Mouse (Mus musculus) MEL (cell line): ENCODE data around the gene Ccdc47. TPM values are rescaled to one million over a fixed set of nuclear protein-coding genes. Genes with fewer than 3 reads are reported as not detected.
A peak's percentile ranks its signal among the peaks of the same experiment; 100 is the strongest.
"Not testable (repeated sequence)": the region's sequence is repeated elsewhere in the genome, so short reads cannot be mapped to it uniquely, and the experiment has no call there.

ENCODE experiments used
- DNase-seq: peaks from one replicate; pipeline ENCODE4 v3.0.0; 2011; ENCODE audit warnings: low read depth, low spot score
- H3K27ac ChIP-seq: 2 replicates; pipeline ENCODE4 v1.5.1; 2012; ENCODE audit warnings: low read depth, mild to moderate bottlenecking, control low read depth, low read length, moderate library complexity; ENCODE audit not compliant: control insufficient read depth
- H3K27me3 ChIP-seq, 2 experiments: fragments of 150-350 bp in 1 of 2; sonication (generic) in 1 of 2; 2 replicates each; pipeline ENCODE4 v1.6.1; 2012; ENCODE audit warnings: low read length in 2 of 2, mild to moderate bottlenecking in 2 of 2, improper control_type of control experiment in 1 of 2, moderate library complexity in 1 of 2; ENCODE audit not compliant: insufficient read depth in 2 of 2, control insufficient read depth in 1 of 2
- H3K36me3 ChIP-seq, 2 experiments: 2 replicates each; pipeline ENCODE4 v1.6.1; 2012 to 2014; ENCODE audit warnings: low read length in 2 of 2, improper control_type of control experiment in 1 of 2, inconsistent platforms in 1 of 2, mild to moderate bottlenecking in 1 of 2; ENCODE audit not compliant: insufficient read depth in 2 of 2, control insufficient read depth in 1 of 2
- H3K4me1 ChIP-seq, 2 experiments: fragments of 150-350 bp in 1 of 2; sonication (generic) in 1 of 2; 2 replicates each; pipeline ENCODE4 v1.6.1; 2012; ENCODE audit warnings: low read length in 2 of 2, improper control_type of control experiment in 1 of 2, mild to moderate bottlenecking in 1 of 2; ENCODE audit not compliant: insufficient read depth in 2 of 2, control insufficient read depth in 1 of 2
- H3K4me3 ChIP-seq, 2 experiments: fragments of 150-350 bp in 1 of 2; sonication (generic) in 1 of 2; 2 replicates each; pipeline ENCODE4 v1.5.1; 2012; ENCODE audit warnings: low read depth in 2 of 2, low read length in 2 of 2, mild to moderate bottlenecking in 2 of 2, moderate library complexity in 2 of 2, control low read depth in 1 of 2, improper control_type of control experiment in 1 of 2; ENCODE audit not compliant: control insufficient read depth in 1 of 2, insufficient read depth in 1 of 2
- H3K79me2 ChIP-seq: 2 replicates; pipeline ENCODE4 v1.6.1; 2012; ENCODE audit warnings: mild to moderate bottlenecking, low read length, moderate library complexity; ENCODE audit not compliant: control insufficient read depth, poor library complexity, insufficient read depth
- H3K9ac ChIP-seq: 2 replicates; pipeline ENCODE4 v1.6.1; 2012; ENCODE audit warnings: low read depth, mild to moderate bottlenecking, control low read depth, low read length, moderate library complexity; ENCODE audit not compliant: control insufficient read depth, poor library complexity, severe bottlenecking
- H3K9me3 ChIP-seq: fragments of 150-350 bp; sonication (generic); replicated peaks from 2 replicates; pipeline ENCODE4 v1.6.1; 2012; ENCODE audit warnings: mild to moderate bottlenecking, low read length, improper control_type of control experiment, moderate library complexity; ENCODE audit not compliant: insufficient read depth
- CHD1 ChIP-seq: IDR thresholded peaks from 2 replicates; pipeline ENCODE4 v1.6.1; 2012; ENCODE audit warnings: low read depth, mild to moderate bottlenecking, inconsistent platforms, low read length, improper control_type of control experiment
- CHD2 ChIP-seq: IDR thresholded peaks from 2 replicates; pipeline ENCODE4 v1.6.1; 2011; ENCODE audit warnings: low read length, improper control_type of control experiment
- E2F4 ChIP-seq: IDR thresholded peaks from 2 replicates; pipeline ENCODE4 v1.6.1; 2011; ENCODE audit warnings: low read depth, low read length, improper control_type of control experiment, borderline replicate concordance
- ELF1 ChIP-seq: IDR thresholded peaks from 2 replicates; pipeline ENCODE4 v1.6.1; 2014; ENCODE audit warnings: low read depth, mild to moderate bottlenecking, inconsistent platforms, low read length, improper control_type of control experiment, moderate library complexity
- EP300 ChIP-seq, 2 experiments: IDR thresholded peaks; 2 replicates each; pipeline ENCODE4 v1.6.1; 2011; ENCODE audit warnings: improper control_type of control experiment in 2 of 2, low read length in 2 of 2, low read depth in 1 of 2, mild to moderate bottlenecking in 1 of 2
- ETS1 ChIP-seq: IDR thresholded peaks from 2 replicates; pipeline ENCODE4 v1.6.1; 2012; ENCODE audit warnings: low read depth, mild to moderate bottlenecking, inconsistent platforms, low read length, improper control_type of control experiment, moderate library complexity
- GABPA ChIP-seq: IDR thresholded peaks from 2 replicates; pipeline ENCODE4 v1.6.1; 2012; ENCODE audit warnings: low read depth, mild to moderate bottlenecking, inconsistent platforms, low read length, improper control_type of control experiment, moderate library complexity
- GATA1 ChIP-seq: IDR thresholded peaks from 2 replicates; pipeline ENCODE4 v1.6.1; 2011; ENCODE audit warnings: low read depth, low read length, improper control_type of control experiment
- JUND ChIP-seq: IDR thresholded peaks from 2 replicates; pipeline ENCODE4 v1.6.1; 2011; ENCODE audit warnings: low read depth, mild to moderate bottlenecking, improper control_type of control experiment, low read length
- KAT2A ChIP-seq: conservative IDR thresholded peaks from 2 replicates; pipeline ENCODE4 v1.6.1; 2012; ENCODE audit warnings: low read depth, low read length, improper control_type of control experiment, inconsistent platforms
- MYB ChIP-seq: IDR thresholded peaks from 2 replicates; pipeline ENCODE4 v1.6.1; 2011; ENCODE audit warnings: mild to moderate bottlenecking, low read depth, low read length, improper control_type of control experiment
- NRF1 ChIP-seq: IDR thresholded peaks from 2 replicates; pipeline ENCODE4 v1.6.1; 2014; ENCODE audit warnings: low read depth, mild to moderate bottlenecking, inconsistent platforms, low read length, improper control_type of control experiment, moderate library complexity; ENCODE audit not compliant: poor library complexity, insufficient read depth, severe bottlenecking
- POLR2AphosphoS2 ChIP-seq: IDR thresholded peaks from 2 replicates; pipeline ENCODE4 v1.6.1; 2011; ENCODE audit warnings: low read length, improper control_type of control experiment
- SIN3A ChIP-seq: IDR thresholded peaks from 2 replicates; pipeline ENCODE4 v1.6.1; 2012; ENCODE audit warnings: low read length, improper control_type of control experiment, inconsistent platforms
- SMC3 ChIP-seq: IDR thresholded peaks from 2 replicates; pipeline ENCODE4 v1.6.1; 2011; ENCODE audit warnings: low read depth, low read length, improper control_type of control experiment
- TAL1 ChIP-seq: IDR thresholded peaks from 2 replicates; pipeline ENCODE4 v1.6.1; 2012; ENCODE audit warnings: mild to moderate bottlenecking, inconsistent platforms, low read length, moderate library complexity, mixed read lengths
- TCF12 ChIP-seq: IDR thresholded peaks from 2 replicates; pipeline ENCODE4 v1.6.1; 2014; ENCODE audit warnings: low read depth, mild to moderate bottlenecking, inconsistent platforms, low read length, improper control_type of control experiment, moderate library complexity
- USF1 ChIP-seq: IDR thresholded peaks from 2 replicates; pipeline ENCODE4 v1.6.1; 2014; ENCODE audit warnings: low read depth, mild to moderate bottlenecking, inconsistent platforms, low read length, improper control_type of control experiment, moderate library complexity
- ZC3H11A ChIP-seq: IDR thresholded peaks from 2 replicates; pipeline ENCODE4 v1.6.1; 2012; ENCODE audit warnings: low read depth, mild to moderate bottlenecking, inconsistent platforms, low read length, improper control_type of control experiment
- ZMIZ1 ChIP-seq: IDR thresholded peaks from 2 replicates; pipeline ENCODE4 v1.6.1; 2012; ENCODE audit warnings: low read depth, mild to moderate bottlenecking, inconsistent platforms, low read length, improper control_type of control experiment, moderate library complexity
- polyA plus RNA-seq, 2 experiments: library from polyadenylated mRNA; stranded (reverse) in 1 of 2; unstranded in 1 of 2; fragments of >175 nt in 1 of 2; fragments of >200 nt in 1 of 2; gene quantifications; 2 replicates each; pipeline versions ENCODE4 v1.2.1 to v1.2.4; 2012; ENCODE audit warnings: low replicate concordance in 2 of 2, low read depth in 1 of 2; ENCODE audit not compliant: insufficient read length in 2 of 2, insufficient read depth in 1 of 2, missing spikeins in 1 of 2
- total RNA-seq: library from RNA; depleted of rRNA; stranded (reverse); fragments of 300-350 nt; gene quantifications from 2 replicates; pipeline ENCODE4 v1.2.3, GENCODE M21; 2012

Gene Ccdc47
- total and polyA plus RNA-seq, 3 experiments = 47.6 to 145 (median 51.6) TPM

GRCm38 (mm10) chr11:106201337-106202122 lies 14.6 kb downstream of the Ccdc47 start (continued):
- TF ChIP-seq TCF12 = peak; percentile 96
- 0 out of 2 replicates have a peak, but pooled peaks have one; percentile 14 for TF ChIP-seq CHD2
- no peak for TF ChIP-seq JUND
- 0 out of 2 replicates have a peak, but pooled peaks have one; percentile 9 for TF ChIP-seq USF1

- Histone ChIP-seq H3K4me1 (peaks cover 32 to 35% of the 10 kb centered on the region in 2 experiments), H3K9ac (no peak overlapping the region), H3K27me3 (no peaks in the 10 kb centered on the region)
- no peak for DNase-seq
- TF ChIP-seq ZMIZ1 (no peak), SIN3A (no peak), E2F4 (no peak), CHD1 (no peak), GABPA (no peak), GATA1 (0 out of 2 replicates have a peak, but pooled peaks have one; percentile 33)
- TF ChIP-seq, all 39 proteins: peak for 1
- H3K79me2 ChIP-seq = no peaks in the 10 kb centered on the region
- no peak overlapping the region for H3K4me3 ChIP-seq
- peaks cover 27 to 47% of the 10 kb centered on the region in 2 experiments for H3K36me3 ChIP-seq
- H3K27ac ChIP-seq = peak overlapping the region; percentile 44
- no peaks in the 10 kb centered on the region for H3K9me3 ChIP-seq
Measured at GRCm38 (mm10) chr11:106200756-106201155, 15.4 kb downstream of the Ccdc47 start.

- not testable (repeated sequence) for H3K4me3 ChIP-seq, H3K9ac ChIP-seq, H3K9me3 ChIP-seq, H3K79me2 ChIP-seq, DNase-seq, H3K27ac ChIP-seq, H3K27me3 ChIP-seq
- Histone ChIP-seq H3K4me1 (peaks cover 32 to 35% of the 10 kb centered on the region in 2 experiments), H3K36me3 (peaks cover 24 to 47% of the 10 kb centered on the region in 2 experiments)
Measured at GRCm38 (mm10) chr11:106199997-106200396, 16.1 kb downstream of the Ccdc47 start.

GRCm38 (mm10) chr11:106198277-106198676 lies 17.9 kb downstream of the Ccdc47 start:
- Histone ChIP-seq H3K79me2 (peaks cover 2% of the 10 kb centered on the region; the same call in 1 of the 2 replicates), H3K27ac (peak overlapping the region; percentile 6; the same call in 1 of the 2 replicates), H3K36me3 (peaks cover 17 to 49% of the 10 kb centered on the region in 2 experiments), H3K9me3 (no peaks in the 10 kb centered on the region), H3K9ac (no peak overlapping the region), H3K4me1 (peaks cover 32 to 37% of the 10 kb centered on the region in 2 experiments), H3K4me3 (no peak overlapping the region), H3K27me3 (no peaks in the 10 kb centered on the region)
- DNase-seq = peak; percentile 74
- no peak for TF ChIP-seq NRF1
- peak; percentile 44 for TF ChIP-seq POLR2AphosphoS2
- TF ChIP-seq SMC3 = no peak
- peak in 1 of 2 experiments; percentile 50; a peak in 1 of 4 replicates for TF ChIP-seq EP300 (IDR thresholded peaks at IDR 0.05; ENCODE audit: low read depth in 1 of 2, low read length in 2 of 2)
- peak; percentile 50; the same call in 1 of the 2 replicates for TF ChIP-seq GATA1
- no peak for TF ChIP-seq ZC3H11A
- no peak for TF ChIP-seq MYB
- TF ChIP-seq ETS1 = 0 out of 2 replicates have a peak, but pooled peaks have one; percentile 0
- TF ChIP-seq ELF1 = 0 out of 2 replicates have a peak, but pooled peaks have one; percentile 52
- no peak for TF ChIP-seq KAT2A
- TF ChIP-seq TCF12 = peak; percentile 16; the same call in 1 of the 2 replicates
- no peak for TF ChIP-seq CHD2
- no peak for TF ChIP-seq TAL1
